Mouse (Mus musculus): ENCODE measurements around the gene Nrd1. TPM values are rescaled to one million over a fixed set of nuclear protein-coding genes. Genes with fewer than 3 reads are reported as not detected.

Nrd1 gene
- total RNA-seq, 2 experiments from 2014 or later, result 116 to 141 TPM

GRCm38 (mm10) chr4:109098861-109099260, 98.4 kb downstream of the Nrd1 start:
- no peak for DNase-seq

GRCm38 (mm10) chr4:109102574-109102973, 102.1 kb downstream of the Nrd1 start:
- no peak for DNase-seq

GRCm38 (mm10) chr4:109103145-109103883, 102.9 kb downstream of the Nrd1 start:
- no peak for DNase-seq

GRCm38 (mm10) chr4:109105254-109105653, 104.8 kb downstream of the Nrd1 start:
- DNase-seq, result no peak

- peak; percentile 63 to 75 for DNase-seq
Measured at GRCm38 (mm10) chr4:109106034-109106433, 105.6 kb downstream of the Nrd1 start.

- no peak for DNase-seq
Measured at GRCm38 (mm10) chr4:109106594-109106993, 106.1 kb downstream of the Nrd1 start.

DNA sequence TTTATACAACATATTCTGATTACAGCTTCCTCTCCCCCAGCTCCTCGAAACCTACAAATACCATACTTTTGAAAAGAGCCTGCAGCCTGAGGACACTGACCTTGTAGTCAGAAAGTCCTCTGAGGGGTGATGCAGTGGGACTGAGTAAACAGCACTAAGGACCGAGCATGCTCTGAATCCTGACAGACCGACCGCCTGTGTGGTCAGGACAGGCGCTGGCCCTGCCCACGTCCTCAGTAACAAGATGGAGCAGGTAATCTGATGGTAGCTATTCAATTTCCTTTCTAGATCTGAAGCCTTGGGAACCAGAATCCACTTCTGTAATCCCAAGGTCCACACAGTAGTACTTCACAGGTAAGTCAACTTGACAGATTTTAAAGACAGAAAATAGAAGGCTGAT, 108.6 kb downstream of the Nrd1 start:
- no peak for DNase-seq

DNA sequence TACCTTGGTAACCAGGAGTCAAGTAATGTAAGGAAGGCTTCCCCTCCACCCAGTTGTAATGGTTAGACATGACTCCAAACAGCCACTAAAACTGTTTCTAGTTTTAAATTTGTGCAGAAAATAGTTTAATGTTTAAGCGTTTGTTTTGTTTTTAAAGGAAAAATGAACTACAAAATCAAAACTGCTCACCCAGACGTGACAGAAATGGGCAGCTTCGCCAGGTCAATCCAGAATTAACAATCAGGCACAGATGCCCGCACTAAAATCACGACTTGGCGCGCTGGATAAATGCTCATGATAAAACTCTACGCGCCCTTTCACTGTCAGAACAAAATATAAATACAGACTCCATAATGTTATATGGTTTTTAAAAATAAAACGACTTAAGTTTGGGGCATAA, 109.2 kb downstream of the Nrd1 start:
- no peak for DNase-seq

- no peak for DNase-seq
Measured at GRCm38 (mm10) chr4:109110978-109111377, 110.5 kb downstream of the Nrd1 start.

Small RNAs within 50 kb of the gene (microRNA-seq; reads per million reads assigned to microRNA genes)
- gene Mir761, result 0 reads per million in 2 experiments

Other genes with a start within 250 kb of the Nrd1 start
- gene Zfyve9, start 219.9 kb upstream of the Nrd1 start, total RNA-seq (2021), result 10 to 100 TPM; 27.5 to 28.4 TPM
- gene Btf3l4, start 167.0 kb upstream of the Nrd1 start, total RNA-seq (2021), result 10 to 100 TPM; 73.1 to 75.0 TPM
- gene Txndc12, start 166.1 kb upstream of the Nrd1 start, total RNA-seq (2021), result 10 to 100 TPM; 28.0 to 28.7 TPM
- 10 to 100 TPM; 25.4 to 25.5 TPM for gene Kti12, start 152.9 kb upstream of the Nrd1 start, total RNA-seq (2021)
- gene A730015C16Rik, start 152.0 kb upstream of the Nrd1 start, total RNA-seq (2021), result not detected
- 1 to 10 TPM in 1 of 2 experiments, under 1 TPM in 1; 0.60 to 1.6 TPM for gene Rab3b, start 121.6 kb upstream of the Nrd1 start, total RNA-seq (2021)
- 100 to 1,000 TPM in 1 of 2 experiments, 10 to 100 TPM in 1; 97.4 to 100 TPM for gene Osbpl9, start 201.6 kb downstream of the Nrd1 start, total RNA-seq (2021)
- not detected for gene Calr4, start 233.8 kb downstream of the Nrd1 start, total RNA-seq (2021)